Mouse (Mus musculus): ENCODE results near the gene Noa1.
A peak's percentile ranks its signal among the peaks of the same experiment; 100 is the strongest.

Noa1 gene

DNA sequence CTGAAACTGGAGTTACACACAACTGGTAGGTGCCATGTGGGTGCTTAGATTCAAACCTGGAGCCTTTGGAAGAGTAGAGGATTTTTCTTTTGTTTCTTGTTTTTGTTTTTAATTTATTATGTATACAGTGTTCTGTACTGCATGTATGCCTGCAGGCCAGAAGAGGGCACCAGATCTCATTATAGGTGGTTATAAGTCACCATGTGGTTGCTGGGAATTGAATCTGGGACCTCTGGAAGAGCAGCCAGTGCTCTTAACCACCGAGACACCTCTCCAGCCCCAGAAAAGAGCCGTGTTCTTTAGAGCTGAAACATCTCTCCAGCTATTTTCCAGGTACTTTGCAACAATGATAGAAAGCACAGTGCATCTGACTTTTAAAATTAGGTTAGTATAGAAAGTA lies 19.3 kb downstream of the Noa1 start:
- DNase-seq (ENCODE audit: low read depth, low spot score), result no peak

DNA sequence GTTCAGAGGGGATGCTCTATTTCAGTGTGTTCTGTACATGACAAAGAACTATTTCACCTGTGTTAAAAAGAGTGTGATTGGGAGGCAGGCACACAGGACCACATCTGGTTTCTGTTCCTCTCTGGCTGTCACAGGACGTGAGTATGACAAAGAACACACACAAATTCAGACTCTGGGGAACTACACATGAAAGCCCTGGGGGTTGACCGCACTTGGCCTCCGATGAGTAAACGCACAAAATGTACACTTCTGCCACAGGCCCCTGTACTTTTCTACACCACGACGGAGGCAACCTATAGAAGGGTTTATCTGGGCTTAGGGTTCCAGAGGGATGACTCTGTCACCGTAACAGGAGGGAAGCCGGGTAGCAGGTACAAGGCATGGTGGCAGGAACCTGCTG lies 20.2 kb downstream of the Noa1 start:
- DNase-seq (ENCODE audit: low read depth, low spot score), result no peak

DNA sequence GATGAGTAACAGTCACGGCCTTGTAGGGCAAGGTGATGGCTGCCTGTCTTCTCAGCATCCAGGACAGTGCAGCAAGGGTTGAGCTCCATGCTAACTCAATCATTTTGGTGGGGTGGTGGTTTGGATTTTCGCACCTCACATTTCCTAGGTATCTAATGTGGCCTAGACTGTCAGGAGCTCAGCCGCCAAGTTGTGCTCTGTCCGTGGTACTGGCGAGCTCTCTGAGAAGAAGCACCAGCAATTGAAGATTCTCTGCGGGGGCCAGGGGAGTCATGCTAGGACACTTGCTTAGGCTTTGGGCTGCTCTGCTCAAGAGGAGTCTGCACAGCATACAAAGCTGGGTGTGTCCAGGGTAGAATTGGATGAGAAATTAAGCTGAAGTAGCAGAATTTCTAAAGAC lies 22.0 kb downstream of the Noa1 start:
- no peak for DNase-seq (ENCODE audit: low read depth, low spot score)

DNA sequence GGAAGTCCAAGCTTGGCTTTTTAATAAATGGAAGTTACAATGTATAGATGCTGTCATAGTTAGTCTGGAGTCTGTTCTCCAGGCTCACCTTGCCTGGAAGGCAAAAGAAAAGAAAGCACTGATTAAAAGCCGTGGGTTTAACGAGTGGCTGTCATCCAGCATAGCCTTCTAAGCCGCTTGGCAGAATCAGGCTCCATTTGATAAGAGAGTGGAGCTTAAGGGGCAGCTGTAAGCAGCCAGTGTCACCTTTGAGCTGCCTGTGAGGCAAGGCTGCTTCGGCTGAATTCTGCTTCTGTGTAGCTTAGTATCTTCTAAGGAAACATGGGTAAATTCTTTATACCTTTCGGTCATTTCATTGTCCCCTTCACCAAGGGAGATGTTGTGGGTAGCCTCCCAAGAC lies 23.0 kb downstream of the Noa1 start:
- DNase-seq (ENCODE audit: low read depth, low spot score), result no peak

DNA sequence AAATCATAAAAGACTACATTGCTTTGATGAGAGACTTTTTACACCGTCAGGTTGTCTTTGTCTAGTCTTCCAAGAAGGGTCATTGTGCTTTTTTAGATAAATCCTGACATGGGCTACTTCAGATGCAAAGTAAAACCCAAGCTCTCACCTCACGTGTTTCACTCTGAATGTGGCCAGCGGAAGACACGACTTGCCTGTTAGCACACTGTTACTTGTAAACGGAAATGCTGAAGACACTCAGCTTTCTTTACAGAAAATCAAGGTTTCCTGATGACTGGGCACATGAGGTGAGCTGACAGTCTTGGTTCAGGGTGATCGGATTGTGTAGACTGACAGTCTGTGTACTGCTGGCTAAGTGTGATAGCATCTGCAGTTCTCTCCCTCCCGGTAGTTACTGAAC lies 24.2 kb downstream of the Noa1 start:
- DNase-seq (ENCODE audit: low read depth, low spot score), result no peak

DNA sequence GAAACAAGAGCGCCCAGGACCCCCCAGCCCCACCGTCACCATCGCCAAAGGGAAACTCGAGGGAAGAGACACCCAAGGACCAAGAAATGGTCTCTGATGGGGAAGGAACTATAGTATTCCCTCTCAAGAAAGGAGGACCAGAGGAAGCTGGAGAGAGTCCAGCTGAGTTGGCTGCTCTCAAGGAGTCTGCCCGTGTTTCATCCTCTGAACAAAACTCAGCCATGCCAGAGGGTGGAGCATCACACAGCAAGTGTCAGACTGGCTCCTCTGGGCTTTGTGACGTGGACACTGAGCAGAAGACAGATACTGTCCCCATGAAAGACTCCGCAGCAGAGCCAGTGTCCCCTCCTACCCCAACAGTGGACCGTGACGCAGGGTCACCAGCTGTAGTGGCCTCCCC lies 27.6 kb downstream of the Noa1 start:
- peak; percentile 72 for DNase-seq (ENCODE audit: low read depth, low spot score)

DNA sequence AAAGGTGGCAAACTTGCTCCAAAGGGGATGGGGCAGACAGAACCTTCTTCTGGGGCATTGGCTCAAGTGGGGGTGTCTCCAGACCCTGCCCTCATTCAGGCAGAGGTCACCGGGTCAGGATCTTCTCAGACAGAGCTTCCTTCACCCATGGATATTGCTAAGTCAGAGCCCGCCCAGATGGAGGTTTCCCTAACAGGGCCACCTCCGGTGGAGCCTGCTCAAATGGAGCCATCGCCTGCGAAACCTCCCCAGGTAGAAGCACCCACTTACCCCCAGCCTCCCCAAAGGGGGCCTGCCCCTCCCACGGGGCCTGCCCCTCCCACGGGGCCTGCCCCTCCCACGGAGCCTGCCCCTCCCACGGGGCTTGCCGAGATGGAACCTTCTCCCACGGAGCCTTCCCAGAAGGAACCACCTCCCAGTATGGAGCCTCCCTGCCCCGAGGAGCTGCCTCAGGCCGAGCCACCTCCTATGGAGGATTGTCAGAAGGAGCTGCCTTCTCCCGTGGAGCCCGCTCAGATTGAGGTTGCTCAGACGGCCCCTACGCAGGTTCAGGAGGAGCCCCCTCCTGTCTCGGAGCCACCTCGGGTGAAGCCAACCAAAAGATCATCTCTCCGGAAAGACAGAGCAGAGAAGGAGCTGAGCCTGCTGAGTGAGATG lies 28.2 kb downstream of the Noa1 start:
- DNase-seq (ENCODE audit: low read depth, low spot score), result no peak

DNA sequence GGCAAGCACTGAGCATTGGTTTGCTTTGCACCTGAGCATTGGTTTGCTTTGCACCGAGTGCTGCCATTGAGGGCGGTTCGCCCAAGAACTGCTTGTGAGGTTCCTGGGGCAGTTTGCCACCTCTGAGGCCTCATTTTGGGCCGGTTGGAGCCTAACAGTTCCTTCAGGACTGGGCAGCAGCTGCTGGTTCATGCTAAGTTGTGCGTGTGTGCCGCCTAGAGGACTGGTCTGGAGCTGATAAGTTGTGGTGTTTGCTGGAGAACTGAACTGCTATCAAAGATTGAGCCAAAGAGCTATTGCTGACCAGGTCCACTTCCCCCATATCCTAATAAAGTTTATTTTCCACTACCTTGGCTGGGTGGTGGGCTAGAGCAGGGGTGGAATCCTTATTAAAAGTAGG lies 32.7 kb downstream of the Noa1 start:
- no peak for DNase-seq (ENCODE audit: low read depth, low spot score)

DNA sequence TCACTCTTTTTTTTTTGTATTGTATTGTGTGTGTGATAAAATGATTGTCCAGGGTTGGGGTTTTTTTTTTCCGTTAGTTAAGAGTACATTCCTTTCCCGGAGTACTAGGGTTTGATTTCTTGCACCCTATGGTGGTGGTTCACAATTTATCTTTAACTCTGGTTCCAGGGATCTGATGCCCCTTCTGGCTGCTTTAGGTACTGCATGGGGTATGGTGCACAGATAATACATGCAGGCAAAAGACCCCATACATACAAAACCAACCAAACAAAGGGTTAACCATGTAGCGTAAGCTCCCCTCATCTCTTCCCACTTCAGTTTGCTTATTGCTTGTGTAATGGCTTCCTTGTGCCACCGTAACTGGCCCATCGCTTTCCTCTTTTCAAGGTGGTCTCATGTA lies 33.9 kb downstream of the Noa1 start:
- no peak for DNase-seq (ENCODE audit: low read depth, low spot score)

DNA sequence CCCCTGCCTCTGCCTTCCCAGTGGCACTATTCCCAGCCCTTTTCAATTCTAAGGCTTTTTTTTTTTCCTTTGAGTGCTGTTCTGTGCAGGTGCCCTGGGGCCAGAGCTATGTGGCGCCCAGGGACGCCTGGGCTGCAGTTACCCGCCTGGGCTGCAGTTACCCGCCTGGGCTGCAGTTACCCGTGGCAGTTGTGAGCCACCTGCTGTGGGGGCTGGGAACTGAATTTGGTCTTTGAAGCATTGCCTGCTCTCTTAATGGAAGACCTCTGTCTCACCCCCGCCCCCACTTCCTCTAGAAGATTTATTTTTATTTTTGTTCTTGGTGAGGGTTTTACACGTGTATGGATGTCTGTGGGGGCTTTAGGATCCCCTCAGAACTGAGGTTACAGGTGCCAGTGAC lies 36.7 kb downstream of the Noa1 start:
- no peak for DNase-seq (ENCODE audit: low read depth, low spot score)

DNA sequence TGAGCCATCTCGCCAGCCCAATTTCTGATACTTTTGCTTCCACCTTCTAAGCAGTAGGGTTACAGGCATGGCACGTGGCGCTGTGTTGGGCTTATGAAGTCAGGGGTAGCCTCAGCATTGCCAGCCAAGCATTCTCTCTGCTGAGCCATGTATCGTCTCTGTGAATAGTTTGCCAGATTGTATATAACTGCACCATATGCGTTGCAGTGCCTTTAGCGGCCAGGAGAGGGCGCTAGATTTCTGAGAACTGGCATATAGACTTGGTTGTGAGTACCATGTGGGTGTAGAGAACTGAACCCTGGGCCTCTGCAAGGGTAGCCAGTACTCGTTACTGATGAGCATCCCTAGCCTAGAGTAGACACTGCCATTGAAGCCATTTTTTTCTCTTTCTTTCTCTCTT lies 40.5 kb downstream of the Noa1 start:
- no peak for DNase-seq (ENCODE audit: low read depth, low spot score)

DNA sequence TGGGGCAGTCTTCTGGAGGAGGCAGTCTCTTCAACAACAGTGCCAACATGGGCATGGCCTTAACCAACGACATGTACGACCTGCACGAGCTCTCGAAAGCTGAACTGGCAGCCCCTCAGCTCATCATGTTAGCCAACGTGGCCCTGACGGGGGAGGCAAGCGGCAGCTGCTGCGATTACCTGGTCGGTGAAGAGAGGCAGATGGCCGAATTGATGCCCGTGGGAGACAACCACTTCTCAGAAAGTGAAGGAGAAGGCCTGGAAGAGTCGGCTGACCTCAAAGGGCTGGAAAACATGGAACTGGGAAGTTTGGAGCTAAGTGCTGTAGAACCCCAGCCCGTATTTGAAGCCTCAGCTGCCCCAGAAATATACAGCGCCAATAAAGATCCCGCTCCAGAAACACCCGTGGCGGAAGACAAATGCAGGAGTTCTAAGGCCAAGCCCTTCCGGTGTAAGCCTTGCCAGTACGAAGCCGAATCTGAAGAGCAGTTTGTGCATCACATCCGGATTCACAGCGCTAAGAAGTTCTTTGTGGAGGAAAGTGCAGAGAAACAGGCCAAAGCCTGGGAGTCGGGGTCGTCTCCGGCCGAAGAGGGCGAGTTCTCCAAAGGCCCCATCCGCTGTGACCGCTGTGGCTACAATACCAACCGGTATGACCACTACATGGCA lies 41.8 kb downstream of the Noa1 start:
- no peak for DNase-seq (ENCODE audit: low read depth, low spot score)

DNA sequence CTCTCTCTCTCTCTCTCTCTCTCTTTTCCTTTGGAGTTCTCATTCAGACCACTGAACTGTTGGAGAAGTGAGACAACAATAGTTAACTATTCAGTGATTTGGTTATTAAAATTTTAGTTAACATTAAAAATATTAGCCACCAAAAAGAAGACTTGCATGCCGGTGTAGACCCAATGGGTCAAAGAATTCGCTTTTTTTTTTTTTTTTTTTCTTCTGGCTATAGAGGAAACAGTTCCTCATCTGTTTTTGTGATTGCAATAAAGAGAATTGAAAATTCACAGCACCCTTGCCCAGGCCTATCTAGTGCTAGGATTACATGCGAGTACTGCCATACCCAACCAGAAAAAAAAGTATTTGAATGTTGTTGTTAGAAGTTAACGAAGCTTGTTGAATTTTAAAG lies 42.4 kb downstream of the Noa1 start:
- no peak for DNase-seq (ENCODE audit: low read depth, low spot score)

DNA sequence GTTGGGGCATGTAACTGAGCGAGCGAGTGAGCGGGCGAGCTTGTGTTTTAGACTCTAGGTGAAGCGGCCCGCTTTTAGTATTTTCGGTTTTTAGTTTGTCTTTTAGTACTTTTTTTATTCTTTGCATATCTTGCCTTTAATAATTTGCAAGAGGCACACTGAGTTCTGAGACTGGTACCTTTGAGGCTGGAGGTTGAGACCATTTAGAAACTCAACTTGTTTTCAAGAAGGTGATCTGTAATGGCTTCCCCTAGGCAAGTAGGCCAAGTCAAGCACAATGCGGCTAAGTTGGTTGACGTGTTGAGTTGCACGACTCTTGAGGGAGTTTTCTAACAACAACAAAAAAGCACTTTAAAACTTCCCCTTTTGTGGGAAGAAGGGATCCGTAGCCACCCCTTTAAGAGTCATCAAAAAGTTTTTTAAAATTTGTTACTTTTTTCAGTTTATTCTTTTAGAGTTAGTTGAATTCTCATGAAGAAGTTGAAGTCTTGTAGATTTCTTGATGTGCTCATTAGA lies 42.9 kb downstream of the Noa1 start:
- no peak for DNase-seq (ENCODE audit: low read depth, low spot score)

DNA sequence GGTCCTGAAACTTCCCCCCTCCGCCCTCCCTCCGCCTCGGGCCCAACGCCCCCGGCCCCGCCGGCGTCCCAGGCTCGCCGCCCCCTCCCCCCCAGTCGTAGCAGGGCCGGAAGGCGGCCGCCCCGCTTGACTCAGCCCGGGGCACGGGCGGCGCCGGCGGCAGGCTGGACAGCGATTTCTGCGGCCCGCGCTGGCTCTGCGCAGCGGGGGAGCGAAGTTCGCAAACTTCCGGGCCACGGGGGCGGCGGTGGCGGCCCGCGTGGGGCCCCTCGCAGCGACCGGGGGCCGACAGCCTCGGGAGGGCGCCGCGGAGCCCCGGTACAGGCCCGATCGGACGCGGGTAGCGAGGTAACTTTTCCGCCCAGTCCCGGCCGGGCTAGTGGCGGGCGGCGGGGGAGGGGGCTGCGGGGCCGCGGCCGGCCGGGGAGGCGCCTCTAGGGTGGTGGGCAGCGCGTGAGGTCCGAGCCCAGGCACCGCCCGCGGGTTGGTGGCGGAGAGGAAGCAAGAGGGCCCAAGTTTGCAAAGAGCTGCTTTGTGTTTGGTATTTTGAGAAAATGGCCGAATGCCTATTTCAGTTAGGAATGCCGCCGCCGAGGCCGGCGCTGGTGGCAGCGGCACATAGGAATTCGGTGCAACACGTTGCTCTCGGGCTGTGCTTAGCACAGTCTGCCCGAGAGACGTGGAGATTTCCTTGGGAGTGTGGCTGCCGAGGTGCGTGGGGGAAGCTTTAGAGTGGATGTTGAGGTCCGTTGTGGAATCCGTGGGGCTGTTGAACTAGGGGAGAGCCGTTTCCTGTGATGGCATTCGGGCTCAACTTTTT lies 43.6 kb downstream of the Noa1 start:
- DNase-seq (ENCODE audit: low read depth, low spot score), result peak; percentile 46

DNA sequence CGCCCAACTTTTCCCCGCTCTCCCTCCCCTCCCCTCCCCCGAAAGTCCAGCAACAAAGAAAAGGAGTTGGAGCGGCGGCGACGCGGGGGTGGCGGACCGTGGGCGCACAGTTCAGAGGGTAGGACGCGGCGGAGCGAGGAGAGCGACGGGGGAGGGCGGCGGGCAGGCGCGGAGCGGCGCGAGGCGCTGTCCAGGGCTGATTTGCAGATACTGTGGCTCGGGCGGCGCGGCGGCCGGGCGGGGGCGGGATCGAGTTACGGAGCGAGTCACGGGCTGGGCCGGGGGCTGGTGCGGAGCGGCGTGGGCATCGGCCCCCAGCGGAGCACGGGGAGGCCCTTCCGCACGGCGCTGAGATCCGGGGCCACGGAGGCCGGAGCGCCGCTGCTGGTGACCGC lies 44.2 kb downstream of the Noa1 start:
- DNase-seq (ENCODE audit: low read depth, low spot score), result peak; percentile 31

DNA sequence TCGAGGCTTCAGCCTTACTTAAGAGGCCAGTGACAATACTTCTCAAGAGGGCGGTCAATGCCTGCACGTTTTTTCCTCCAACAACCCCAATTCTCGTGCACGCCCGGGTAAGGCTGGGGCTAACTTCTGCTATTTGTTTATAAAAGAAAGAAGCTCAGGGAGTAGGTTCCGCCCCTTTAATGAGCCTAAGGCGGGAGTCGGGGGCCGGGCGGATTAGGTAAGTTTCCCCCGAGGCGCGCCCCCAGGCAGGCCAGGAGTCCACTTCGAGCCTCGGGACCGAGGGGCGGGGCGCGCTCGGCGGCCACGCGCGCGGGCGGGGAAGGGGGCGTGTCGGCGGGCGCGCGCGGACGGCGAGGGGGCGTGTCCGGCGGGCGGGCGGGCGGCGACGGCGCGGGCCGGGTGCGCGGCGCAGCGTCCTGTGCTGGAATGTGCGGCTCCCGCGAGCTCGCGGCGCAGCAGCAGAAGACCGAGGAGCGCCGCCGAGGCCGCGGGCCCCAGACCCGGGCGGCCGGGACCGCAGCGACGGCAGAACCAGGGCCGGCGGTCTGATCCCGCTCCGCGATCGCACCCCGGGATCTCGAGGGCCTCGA lies 44.7 kb downstream of the Noa1 start, which contains the start of gene Rest:
Gene Rest (plus strand): TSS at position 411 of the 590 bp plus-strand sequence.
- peak; percentile 45 for DNase-seq (ENCODE audit: low read depth, low spot score)

DNA sequence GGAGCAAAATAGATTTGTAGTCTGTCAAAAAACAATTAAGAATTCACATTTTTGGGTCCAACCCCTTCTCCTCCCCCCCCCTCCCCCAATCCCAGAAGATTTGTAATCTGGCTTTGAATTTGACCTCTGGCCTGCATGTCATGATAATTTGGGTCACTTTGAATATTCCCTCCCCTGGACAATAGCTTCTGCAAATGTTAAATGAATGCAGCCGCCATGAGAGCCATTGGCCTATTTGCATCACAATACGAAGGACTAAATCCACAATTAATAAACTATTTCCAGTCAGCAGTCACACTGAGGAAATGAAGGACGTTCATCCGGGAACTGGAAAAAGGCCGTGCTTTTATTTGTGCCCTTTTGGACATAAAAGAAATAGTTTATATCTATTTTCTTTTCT lies 47.8 kb downstream of the Noa1 start:
- DNase-seq (ENCODE audit: low read depth, low spot score), result no peak

DNA sequence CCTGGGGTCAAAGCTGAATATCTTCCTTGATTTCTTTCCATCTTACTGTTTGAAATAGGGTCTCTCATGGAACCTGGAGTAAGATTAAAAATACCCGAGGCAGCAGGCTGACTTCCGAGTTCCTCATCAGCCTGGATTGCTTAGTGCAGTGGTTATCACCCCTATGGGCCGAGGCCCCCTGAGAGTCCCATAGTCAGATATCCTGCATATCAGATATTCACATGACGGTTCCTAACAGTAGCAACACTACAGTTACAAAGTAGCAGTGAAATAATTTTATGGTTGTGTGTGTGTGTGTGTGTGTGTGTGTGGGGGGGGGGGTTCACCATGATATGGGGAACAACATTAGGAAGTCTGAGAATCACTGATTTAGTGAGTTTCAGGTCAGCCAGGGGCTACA lies 48.7 kb downstream of the Noa1 start:
- no peak for DNase-seq (ENCODE audit: low read depth, low spot score)

DNA sequence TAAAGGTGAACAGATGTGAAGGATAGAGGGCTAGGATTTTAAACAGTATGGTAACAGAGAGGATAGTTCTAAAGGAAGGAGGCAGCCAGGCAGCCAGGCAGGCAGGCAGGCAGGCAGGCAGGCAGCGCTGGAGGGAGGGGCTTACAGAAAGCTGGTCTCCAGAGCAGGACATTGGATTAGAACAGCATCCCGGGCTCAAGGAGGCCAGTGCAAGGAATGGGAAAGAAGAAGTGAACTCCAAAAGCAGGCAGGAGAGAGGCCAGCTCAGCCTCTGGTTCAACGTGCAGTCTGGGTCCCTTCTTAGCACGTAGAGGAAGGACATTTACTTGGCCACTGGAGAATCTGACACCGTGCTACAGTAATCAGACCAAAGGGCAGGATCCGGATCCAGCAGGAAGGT lies 49.7 kb downstream of the Noa1 start:
- DNase-seq (ENCODE audit: low read depth, low spot score), result no peak

DNA sequence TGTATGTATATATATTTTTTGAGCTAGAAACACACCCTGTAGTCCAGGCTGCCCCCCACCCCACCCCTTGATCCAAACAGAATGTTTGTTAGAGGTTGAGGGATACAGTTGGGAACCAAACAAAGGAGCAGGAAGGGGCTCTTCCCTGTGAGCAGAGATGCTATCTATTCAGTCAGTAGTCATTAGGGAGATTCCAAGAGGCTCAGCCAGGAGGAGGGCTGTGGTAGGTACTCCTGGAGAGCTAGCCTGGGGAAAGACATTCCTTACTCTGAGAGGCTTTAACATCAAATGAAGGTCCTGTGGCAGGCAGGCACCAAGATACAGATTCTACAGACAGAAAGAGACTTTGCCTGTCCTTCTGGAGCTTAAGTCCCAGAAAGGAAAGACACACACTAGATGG lies 50.6 kb downstream of the Noa1 start:
- no peak for DNase-seq (ENCODE audit: low read depth, low spot score)

DNA sequence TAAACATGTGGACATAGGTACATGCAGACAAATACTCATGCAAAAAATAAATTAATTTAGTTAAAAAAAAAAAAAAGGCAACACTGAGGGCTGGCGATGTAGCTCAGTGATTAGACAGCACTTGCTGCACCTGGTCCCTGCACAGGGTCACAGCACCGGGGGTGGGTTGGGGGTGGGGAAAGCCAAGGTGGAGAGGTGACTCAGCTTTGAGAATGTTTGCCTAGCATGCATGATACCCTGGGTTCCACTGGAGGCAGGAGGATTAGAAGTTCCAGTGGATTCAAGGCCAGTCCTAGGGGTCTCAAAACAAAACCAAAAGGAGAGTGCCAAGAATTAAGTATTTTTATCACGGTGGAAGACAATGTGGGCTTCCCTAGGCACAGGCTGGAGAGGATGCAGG lies 52.3 kb downstream of the Noa1 start:
- DNase-seq (ENCODE audit: low read depth, low spot score), result no peak
